Mouse (Mus musculus) urinary bladder, adult 2 months (tissue): Measurements from ENCODE around the gene N4bp1. TPM values are rescaled to one million over a fixed set of nuclear protein-coding genes. Genes with fewer than 3 reads are reported as not detected.

Experiments used
- DNase-seq: peaks from one replicate; pipeline ENCODE4 v3.0.0; 2022; ENCODE audit warnings: low spot score
- polyA plus RNA-seq: library from polyadenylated mRNA; depleted of rRNA; stranded (reverse); fragments of >200 nt; gene quantifications from 2 replicates; pipeline ENCODE4 v1.2.3, GENCODE M21; 2012; rRNA removed

The N4bp1 gene
- polyA plus RNA-seq = 7.3 and 11.4 TPM in 2 replicates

DNA sequence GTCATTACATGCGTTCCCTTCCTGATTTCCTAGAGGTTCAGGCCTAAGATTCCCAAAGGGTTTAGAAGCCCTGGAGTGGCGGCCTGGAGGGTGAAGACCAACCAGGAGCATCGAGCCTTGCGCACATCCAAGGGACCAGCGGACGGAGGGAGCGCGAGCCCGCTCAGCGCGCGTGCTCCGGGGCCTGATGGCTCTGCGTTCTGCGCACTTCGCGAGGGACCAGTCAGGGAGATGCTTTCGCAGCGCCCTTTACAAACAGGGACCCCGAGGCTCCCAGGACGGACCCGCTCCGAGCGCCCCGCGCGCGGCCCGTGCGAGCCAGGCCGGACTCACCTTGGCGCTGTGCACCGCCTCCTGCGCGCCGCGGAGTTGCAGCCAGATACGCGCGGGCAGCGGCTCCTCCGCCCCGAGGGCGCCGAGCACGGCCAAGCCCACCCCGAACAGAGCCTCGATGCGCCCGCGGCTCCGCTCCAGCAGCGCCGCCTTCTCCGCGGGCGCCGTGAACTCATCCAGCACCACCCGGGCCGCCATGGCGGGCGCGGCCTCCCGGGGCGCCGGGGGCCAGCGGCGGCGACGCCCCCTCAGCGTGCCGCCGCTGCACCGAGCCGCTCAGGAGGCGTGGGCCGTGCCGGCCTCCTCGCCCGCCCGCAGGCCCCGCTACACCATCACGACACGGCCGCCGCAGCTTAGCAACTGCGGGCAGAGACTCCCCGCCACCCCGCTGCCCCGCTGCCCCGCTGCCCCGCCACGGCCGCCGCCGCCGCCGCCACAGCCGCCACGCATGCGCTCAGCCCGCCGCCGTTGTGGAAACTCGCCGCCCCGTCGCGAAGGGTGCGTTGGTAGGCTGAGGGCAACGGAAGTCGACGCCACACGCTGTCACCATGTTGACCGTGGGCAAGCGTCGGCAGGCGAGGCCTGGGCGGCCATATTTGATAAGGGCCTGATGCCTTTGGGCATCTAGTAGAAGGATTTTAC lies at the start of gene N4bp1:
N4bp1 (minus strand) TSS at position 770 of the 975 bp plus-strand sequence.
- DNase-seq = peak; percentile 84

DNA sequence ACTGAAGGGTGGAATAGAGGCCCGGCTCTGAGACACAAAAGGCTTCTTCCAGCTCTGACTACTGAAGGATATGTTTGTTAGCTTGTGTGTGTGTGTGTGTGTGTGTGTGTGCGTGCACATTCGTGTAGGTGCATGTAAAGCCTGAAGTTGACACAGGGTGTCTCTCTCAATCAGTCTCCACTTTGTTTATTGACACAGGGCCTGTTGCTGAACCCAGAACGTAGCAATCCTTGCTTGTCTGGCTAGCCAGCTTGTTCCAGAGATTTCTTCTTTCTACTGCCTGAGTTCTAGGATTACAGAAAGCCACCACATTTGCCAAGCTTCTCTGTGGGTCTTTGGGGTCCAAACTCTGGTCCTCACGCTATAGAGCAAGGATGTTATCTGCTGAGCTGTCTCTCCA lies 49.8 kb upstream of the N4bp1 start:
- DNase-seq = no peak

DNA sequence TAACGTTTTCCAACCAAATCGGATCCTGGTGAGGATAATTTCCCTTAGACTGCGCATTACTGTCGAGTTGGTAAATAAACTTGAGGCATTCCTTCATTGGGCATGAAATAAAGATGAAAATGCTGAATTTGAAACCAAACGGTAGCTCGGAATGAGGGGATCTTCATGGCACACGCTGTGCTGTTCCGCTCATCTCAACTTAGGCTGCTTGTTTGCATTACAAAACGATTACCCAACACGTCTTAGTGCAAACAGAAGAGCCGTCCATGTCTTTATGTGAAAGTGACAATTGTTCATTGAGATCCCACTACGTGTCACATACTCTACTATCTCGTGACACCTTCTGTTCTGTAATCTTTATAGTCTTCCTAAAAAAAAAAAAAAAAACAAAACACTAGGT lies 49.3 kb upstream of the N4bp1 start:
- no peak for DNase-seq

DNA sequence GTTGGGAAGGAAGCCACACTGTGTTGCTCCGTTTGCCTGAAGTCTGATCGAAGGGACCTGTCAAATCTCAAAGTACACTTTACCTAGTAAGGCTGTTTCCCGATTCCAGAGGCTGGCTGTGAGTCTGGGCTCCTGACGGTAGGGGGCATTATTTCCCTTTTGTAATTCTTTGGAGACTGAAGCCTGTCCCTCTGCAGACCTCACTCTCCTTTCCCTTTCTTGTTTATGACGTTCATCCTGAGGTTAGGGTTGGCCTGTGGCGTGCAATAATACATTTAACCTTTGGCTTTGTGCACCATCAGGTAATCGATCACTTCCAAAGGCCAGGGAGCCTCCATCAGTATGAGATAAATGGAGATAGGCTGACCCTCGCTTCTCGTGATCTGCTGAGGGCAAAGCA lies 48.8 kb upstream of the N4bp1 start:
- DNase-seq = no peak

DNA sequence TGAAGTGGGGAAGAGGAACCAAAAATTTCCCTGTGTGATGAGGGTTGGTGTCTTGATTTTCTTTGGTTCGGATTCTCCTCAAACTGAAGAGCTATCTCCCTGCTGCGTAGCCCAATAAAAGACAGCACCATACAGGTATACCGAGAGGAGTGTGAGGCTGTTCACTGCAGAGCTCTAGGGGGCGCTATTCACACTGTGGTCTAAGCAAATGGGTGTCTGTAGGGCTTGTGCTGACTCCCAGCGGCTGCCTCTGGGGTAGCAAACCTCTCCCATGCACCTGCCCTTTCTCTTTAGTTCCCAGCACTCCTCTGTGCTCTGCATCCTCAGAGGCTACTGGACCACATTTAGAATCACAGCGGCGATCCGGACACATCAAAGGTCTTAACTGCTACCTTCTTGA lies 41.2 kb upstream of the N4bp1 start:
- DNase-seq = no peak

DNA sequence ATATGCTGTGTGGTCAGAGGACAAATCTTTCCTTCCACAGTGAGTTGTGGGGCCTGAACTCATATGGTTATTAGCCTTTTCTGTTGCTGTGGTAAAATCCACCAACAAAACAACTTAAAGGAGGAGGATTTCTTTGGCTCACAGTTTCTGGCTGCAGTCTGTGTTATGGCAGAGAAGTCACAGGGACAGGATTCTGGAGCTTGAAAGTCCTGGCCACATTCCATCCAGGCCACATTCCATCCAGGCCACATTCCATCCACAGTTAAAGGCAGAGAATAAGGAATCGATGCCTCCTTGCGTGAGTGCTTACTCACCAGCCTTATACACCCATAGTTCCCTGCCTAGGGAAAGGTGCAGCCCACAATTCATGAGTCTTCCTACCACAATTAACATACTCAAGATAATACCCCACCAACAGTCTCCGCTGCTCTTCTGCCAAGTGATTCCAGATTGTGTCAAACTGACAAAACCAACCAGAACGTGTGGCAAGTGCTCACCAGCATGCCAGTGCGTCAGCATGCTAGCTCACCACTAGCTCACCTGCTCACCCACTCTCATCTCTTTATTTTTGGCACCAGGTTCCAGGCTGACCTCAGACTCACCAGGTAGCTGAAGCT lies 38.3 kb upstream of the N4bp1 start:
- no peak for DNase-seq

DNA sequence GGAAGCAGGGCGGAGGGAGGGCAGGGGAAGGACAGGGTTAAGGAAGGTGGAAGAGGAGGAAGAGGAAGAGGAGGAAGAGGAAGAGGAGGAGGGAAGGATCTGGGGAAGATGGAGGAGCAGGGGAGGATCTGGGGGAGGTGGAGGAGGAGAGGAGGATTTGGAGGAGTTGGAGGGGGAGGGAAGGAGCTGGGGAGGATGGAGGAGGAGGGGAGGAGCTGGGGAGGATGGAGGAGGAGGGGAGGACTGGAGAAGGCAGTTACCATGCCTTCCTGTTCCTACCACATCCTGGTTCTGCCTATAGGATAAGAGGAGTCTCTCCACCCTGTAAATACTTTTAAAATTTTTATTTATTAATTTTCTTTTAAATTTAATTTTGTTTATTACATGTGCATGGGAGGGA lies 37.6 kb upstream of the N4bp1 start:
- DNase-seq = no peak

DNA sequence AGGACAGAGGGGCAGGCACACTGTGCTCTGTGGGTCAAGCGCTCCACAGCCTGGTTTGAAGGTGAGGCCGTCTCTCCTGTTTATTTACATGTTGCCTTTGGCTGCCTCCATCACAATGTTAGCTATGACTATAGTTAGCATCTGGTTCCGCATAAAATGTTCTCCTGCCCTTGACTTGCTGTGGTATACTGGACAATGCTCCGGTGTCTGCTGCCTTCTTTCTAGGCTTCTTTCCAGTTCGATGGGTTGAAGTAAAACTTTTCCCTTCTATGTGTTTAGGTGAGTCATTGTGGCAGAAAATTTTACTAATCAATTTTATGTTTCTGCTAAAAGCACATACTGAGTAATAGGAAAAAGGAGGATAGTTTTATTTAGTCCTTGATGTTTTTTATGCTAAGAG lies 37.1 kb upstream of the N4bp1 start:
- no peak for DNase-seq

DNA sequence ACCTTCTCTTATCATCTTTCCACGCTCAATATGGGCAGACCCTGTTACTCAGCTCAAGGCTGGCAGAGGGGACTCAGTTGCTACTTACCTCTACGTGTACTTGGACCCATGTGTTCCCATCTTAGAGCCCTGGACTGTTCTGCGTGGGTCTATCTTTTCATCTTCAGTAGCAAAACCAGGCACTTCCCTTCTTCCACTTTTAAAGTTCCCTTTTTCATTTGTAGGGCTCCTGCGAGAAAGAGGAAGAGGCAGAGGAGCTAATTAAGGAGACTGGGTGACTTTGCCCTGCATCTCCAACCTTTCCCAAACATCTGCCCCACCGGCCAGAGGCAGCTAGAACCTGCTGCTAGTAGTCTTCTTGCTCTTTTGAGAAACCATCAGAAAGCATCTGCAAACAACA lies 35.9 kb upstream of the N4bp1 start:
- no peak for DNase-seq

DNA sequence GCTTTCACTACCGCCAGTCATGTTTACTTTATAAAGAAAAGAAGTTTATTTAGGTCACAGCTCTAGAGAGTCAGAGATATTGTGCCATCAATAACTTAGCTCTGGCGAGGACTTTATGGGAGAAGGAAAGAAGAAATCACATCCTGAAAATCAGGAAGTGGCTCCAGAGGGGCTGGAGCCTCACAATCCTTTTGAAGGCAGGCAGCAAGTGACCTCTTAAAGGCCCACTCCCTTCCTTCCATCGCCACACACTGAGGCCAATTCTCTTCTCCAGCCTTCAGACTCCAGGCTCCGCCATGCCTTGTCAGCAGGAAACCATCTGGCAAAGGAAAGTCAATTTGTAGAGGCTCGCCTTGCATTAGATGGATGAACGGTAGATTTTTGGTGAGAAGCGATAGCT lies 35.4 kb upstream of the N4bp1 start:
- no peak for DNase-seq

DNA sequence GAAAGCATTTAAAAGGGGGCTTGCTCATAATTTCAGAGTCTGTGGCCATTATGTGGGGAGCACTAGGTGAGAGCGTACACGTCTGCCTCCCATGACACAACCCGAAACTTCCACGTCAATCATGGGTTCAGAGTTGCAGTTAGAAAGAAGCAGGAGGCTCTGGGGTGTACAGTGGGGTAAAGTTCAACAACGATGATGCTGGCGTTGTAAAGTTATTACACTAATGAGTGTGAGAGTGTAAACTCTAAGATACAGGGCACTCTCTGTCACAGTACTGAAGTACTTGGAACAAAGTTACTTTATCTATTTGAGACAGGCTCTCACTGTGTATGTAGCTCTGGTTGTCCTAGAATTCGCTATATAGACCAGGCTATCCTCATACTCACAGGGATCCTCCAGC lies 35.0 kb upstream of the N4bp1 start:
- no peak for DNase-seq

DNA sequence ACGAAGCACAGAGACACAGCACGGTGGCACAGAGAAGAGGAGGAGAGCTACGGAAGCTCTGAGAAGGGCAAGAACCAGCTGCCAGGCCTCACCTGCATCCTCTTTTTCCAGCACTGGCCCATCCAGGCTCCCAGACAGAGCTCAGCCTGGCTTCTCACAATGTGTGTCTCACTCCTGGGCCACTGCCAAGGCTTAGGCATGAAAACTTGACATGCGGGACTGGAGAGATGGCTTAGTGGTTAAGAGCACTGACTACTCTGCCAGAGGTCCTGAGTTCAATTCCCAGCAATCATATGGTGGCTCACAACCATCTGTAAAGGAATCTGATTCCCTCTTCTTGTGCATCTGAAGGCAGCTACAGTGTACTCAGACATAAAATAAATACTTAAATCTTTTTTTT lies 34.2 kb upstream of the N4bp1 start:
- DNase-seq = no peak

DNA sequence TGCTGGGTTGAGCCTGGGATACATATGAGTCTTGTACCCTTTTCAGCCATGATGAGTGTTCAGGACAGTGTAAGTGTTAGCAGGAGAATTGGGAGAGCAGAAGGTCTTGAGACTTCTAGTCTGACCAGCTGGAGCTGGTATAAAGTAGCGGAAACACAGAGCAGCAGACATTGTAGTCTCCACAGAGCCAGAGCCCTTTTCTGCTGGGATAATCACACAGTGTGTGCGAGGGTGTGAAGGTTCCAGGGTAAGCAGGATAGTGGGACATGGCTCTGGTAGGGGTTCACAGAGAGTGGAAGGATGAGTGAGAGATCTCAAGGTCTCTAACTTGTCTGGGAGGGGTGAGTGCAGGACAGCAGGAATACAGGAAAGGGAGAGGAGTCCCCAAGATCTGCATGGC lies 33.0 kb upstream of the N4bp1 start:
- DNase-seq = no peak

DNA sequence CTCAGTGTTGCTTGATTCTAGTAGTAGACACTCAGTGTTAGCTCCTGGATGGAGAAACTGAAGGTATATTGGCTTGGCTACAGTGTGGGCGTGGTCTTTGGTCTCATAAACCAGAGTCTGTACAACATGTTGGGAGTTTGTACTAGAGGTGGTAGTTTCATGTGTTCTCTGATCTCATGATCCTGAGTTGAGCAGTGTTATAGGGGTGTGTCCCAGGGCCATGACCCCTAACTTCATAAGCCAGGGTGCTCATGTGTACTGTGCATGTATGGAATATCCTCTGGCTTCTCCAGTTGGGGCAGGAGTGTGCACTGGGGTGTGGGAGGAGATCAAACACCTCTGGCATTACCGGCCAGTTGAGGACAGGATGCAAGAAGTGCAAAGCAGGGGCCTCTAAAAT lies 32.6 kb upstream of the N4bp1 start:
- DNase-seq = no peak

DNA sequence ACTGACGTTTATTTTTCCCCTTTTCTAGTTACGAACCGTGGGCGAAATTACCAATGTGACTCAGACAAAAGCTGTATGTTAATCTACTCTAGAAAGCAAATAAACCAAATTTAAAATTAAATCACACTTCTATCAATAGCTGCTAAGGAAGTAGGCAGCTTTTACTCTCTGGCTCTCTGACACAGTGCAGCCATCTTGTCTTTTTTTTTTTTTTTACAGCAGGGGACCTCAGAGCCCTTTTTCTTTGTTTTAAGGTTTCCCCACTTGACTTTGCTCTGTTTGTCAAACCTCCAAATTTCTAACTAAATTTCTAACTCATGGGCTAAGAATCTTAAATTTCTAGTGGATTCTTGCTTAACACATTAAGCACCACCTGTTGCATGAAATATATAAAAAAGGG lies 31.3 kb upstream of the N4bp1 start:
- DNase-seq = no peak

DNA sequence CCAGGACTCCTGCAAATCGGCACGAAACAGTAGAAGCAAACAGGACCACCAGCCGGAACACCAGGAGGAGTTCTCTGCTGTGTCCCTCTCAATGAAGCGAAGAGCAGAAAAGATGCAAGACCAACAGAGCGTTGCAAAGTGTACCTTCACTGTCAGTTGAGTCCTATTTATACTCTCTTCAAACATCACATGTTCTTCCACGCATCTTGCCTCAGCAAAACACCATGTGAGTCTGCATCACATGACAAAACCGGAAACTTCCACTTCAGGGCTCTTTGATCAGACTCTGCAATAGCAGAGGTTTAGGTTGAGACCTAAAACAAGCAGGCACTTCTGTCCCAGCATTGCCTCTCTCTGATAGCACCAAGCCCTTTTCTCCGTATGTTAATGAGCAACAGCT lies 26.1 kb upstream of the N4bp1 start:
- DNase-seq = no peak

DNA sequence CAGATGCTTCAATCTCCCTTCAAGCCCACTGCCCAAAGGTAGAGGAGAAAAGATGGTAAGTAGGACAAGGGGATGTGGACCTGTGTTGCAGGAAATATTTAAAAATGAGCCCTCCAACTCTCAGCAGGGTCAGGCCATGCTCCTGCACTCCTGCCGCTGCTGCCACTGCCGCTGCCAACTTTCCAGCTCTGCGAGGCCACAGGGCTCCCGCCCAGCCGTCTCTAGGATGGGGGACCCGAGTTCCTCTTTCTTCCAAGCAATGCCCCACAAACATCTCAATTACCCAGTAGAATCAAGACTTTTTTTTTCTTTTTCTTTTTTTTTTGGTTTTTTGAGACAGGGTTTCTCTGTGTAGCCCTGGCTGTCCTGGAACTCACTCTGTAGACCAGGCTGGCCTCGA lies 25.2 kb upstream of the N4bp1 start:
- DNase-seq = no peak

DNA sequence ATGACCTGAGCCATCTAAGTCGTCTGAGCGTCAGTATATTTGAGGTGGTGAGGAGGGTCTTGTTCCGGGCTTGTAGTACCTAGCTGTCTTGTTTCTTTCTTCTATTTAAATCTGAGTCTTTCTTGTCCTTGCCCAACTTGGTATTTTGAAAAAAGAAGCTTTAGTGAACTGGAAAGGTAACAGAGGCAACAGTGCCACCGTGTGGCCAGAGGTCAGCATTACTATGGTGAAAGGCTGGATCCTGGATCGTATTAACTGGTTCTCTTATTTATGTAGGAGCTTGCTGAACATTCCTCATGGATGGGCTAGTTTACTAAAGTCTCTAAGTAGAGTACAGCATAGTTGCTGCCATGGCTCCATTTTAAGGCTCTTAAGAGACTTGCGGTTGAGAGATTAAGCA lies 23.5 kb upstream of the N4bp1 start:
- peak; percentile 47 for DNase-seq

DNA sequence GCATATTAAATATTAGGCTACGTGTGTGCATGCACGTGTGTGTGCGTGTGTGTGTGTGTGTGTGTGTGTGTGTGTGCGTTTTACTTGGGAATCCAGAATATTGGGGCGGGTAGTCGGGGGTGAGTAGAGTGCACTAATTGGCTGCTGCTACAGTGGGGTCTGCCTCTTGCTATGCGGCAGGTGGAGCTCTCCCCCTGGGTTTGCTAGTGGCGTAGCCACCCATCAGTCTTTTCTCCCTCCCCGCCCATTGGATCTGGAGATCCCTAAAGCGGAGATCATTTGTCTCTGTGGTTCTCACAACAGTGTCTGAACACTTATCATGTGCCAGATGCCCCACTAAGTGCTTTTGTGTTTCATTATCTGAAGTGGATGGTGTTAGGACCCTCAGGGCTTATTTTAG lies 19.9 kb upstream of the N4bp1 start:
- DNase-seq = no peak

DNA sequence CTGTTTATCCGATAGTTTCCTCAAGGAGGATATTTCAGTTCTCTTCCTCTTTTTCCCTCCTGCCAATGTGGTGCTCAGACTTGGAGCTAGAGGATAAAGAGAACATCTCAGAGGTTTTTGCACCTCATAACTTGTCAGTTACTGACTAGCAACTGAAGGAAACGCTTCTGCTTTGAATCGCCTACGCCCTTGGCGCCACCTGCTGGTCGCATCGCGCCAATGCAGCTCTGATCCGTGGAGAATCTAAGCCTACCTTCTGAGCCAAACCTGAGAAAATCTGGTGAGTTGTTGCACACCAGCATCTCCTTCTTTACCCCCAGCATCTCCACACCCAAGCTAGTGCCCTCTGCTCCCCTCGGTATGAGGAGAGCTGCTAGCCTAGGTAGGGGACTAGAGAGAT lies 18.0 kb upstream of the N4bp1 start:
- DNase-seq = peak; percentile 72

DNA sequence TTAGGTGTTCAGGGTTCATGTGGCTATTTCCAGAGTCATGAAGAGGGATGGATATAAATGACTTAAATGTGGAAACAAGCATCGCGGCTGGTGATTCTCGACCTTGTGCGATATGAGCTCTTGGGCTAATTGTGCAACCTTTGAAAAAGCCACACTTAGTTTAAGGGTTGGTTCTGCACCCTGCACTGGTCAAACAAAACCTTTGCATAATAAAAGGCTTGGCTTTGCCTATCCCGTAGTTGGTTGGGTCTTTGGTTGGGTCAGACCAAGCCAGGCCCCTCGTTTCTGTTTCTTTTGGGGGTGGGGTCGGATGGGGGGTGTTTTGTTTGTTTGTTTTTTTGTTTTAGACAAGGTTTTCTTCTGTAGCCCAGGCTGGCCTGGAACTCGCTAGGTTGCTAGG lies 17.6 kb upstream of the N4bp1 start:
- no peak for DNase-seq

DNA sequence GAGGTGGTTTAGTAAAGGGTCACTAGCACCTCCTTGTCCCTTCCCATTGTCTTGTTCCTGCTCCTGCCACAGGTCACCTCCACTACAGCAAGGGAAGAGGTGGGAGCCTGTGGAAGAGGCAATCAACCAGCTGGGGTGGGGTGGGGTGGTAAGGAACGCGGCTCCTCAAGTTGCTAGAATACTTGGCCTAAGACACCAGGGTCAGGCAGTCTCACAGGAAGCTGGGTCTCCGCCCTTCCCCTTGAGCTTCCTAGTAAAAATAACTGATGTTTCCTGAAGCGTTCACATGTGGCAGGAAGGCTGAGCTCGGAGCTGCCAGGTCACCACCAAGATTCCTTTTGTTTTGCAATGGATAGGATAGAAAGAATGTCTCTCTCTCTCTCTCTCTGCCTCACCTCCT lies 16.9 kb upstream of the N4bp1 start:
- no peak for DNase-seq

DNA sequence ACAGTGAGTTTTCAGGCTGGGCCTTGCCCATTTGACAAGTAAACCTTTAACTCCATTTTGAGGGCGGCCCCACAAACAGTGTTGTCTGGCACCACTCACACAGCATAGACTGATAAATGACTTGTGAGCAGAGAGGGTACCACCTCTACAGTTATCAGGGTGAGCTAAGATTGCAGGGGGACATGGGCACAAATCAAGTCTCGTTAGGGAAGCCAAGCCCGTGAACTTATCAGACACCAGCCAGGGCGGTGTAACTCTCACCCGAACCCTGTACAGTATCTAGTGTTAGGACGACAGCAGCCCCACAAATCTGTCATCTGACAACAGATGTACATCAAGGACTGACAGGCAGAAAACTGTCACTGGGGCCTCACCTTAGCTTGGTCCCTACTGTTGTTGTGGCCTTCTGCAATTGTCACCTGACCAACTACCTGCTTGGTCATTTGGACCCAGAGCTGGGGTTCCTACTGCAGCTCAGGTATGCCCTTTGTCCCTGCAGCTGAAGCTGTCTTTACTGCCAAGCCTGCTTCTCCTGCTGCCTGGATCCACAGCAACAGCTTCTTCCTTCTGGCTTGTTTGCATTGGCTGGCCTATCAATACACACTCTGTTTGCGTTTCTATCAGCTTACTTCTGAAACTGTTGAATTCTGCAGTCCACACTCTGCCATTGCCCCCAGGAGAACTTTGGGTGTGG lies 12.8 kb upstream of the N4bp1 start:
- DNase-seq = no peak
